Mouse (Mus musculus): Measurements from ENCODE around the gene Gemin8.

Gene Gemin8

GRCm38 (mm10) chrX:166229750-166230149 is 59.5 kb downstream of the Gemin8 start:
- no peak for DNase-seq (ENCODE audit: low read depth, low spot score)

GRCm38 (mm10) chrX:166230515-166231267 is 60.4 kb downstream of the Gemin8 start:
- no peak for DNase-seq (ENCODE audit: low read depth, low spot score)

- DNase-seq (ENCODE audit: low read depth, low spot score), result no peak
These were observed 65.9 kb downstream of the Gemin8 start for GRCm38 (mm10) chrX:166236131-166236530.

- no peak for DNase-seq (ENCODE audit: low read depth, low spot score)
These were observed 68.7 kb downstream of the Gemin8 start, which contains the start of gene Gpm6b for GRCm38 (mm10) chrX:166238831-166239460. Gpm6b (plus strand) TSS chrX:166238911.

- DNase-seq (ENCODE audit: low read depth, low spot score), result no peak
These were observed 69.3 kb downstream of the Gemin8 start for GRCm38 (mm10) chrX:166239520-166239919.
